Mouse (Mus musculus) thymus, postnatal 10 days (tissue): ENCODE results near the gene Ubtd1.
A peak's percentile ranks its signal among the peaks of the same experiment; 100 is the strongest.

Experiments used
- DNase-seq, 2 experiments: peaks; one replicate each; pipeline ENCODE4 v3.0.0; 2021; ENCODE audit warnings: low spot score in 2 of 2

Gene Ubtd1

GRCm38 (mm10) chr19:41994023-41994422, 12.5 kb downstream of the Ubtd1 start:
- DNase-seq = no peak

GRCm38 (mm10) chr19:41995483-41995882, 13.9 kb downstream of the Ubtd1 start:
- DNase-seq = no peak

- no peak for DNase-seq
These were observed 15.5 kb downstream of the Ubtd1 start for GRCm38 (mm10) chr19:41997090-41997489.

GRCm38 (mm10) chr19:41998770-41999548, 17.4 kb downstream of the Ubtd1 start:
- DNase-seq = no peak

GRCm38 (mm10) chr19:41999688-42000283, 18.2 kb downstream of the Ubtd1 start:
- DNase-seq = no peak

- no peak for DNase-seq
These were observed 18.9 kb downstream of the Ubtd1 start for GRCm38 (mm10) chr19:42000446-42000958.

GRCm38 (mm10) chr19:42001253-42001980, 19.9 kb downstream of the Ubtd1 start:
- no peak for DNase-seq

GRCm38 (mm10) chr19:42004258-42004657, 22.7 kb downstream of the Ubtd1 start:
- no peak for DNase-seq

GRCm38 (mm10) chr19:42005616-42006015, 24.1 kb downstream of the Ubtd1 start:
- no peak for DNase-seq

GRCm38 (mm10) chr19:42006568-42006967, 25.0 kb downstream of the Ubtd1 start:
- no peak for DNase-seq

- DNase-seq = no peak
These were observed 27.0 kb downstream of the Ubtd1 start for GRCm38 (mm10) chr19:42008586-42008985.

GRCm38 (mm10) chr19:42009067-42009466, 27.5 kb downstream of the Ubtd1 start:
- no peak for DNase-seq

- DNase-seq = no peak
These were observed 28.9 kb downstream of the Ubtd1 start for GRCm38 (mm10) chr19:42010436-42010835.

GRCm38 (mm10) chr19:42011123-42011522, 29.6 kb downstream of the Ubtd1 start:
- DNase-seq = no peak

- DNase-seq = no peak
These were observed 32.8 kb downstream of the Ubtd1 start for GRCm38 (mm10) chr19:42014231-42014825.

- DNase-seq = no peak
These were observed 33.4 kb downstream of the Ubtd1 start for GRCm38 (mm10) chr19:42015001-42015400.

GRCm38 (mm10) chr19:42016251-42016650, 34.7 kb downstream of the Ubtd1 start:
- no peak for DNase-seq

GRCm38 (mm10) chr19:42016840-42017239, 35.3 kb downstream of the Ubtd1 start:
- no peak for DNase-seq

- no peak for DNase-seq
These were observed 36.1 kb downstream of the Ubtd1 start for GRCm38 (mm10) chr19:42017399-42018247.

GRCm38 (mm10) chr19:42019011-42019522, 37.5 kb downstream of the Ubtd1 start:
- peak in 1 of 2 experiments; percentile 32 for DNase-seq
